Mouse (Mus musculus) testis, adult 2 months (tissue): ENCODE data around the gene Gstm7.

ENCODE experiments used
- CTCF ChIP-seq: fragments of 200-500 bp; IDR thresholded peaks from 2 replicates; pipeline ENCODE4 v1.5.1; 2012; ENCODE audit warnings: low read depth, mild to moderate bottlenecking, inconsistent platforms, low read length, moderate library complexity; ENCODE audit not compliant: control insufficient read depth, insufficient read depth, insufficient replicate concordance
- POLR2A ChIP-seq: fragments of 200-500 bp; IDR thresholded peaks from 2 replicates; pipeline ENCODE4 v1.6.1; 2012; ENCODE audit warnings: low read depth, mild to moderate bottlenecking, inconsistent platforms, low read length, moderate library complexity; ENCODE audit not compliant: control insufficient read depth

- TF ChIP-seq CTCF (no peak), POLR2A (no peak)
Measured at GRCm38 (mm10) chr3:107977691-107978090, 46.1 kb upstream of the Gstm7 start.
